Mouse (Mus musculus) R1 (cell line): ENCODE measurements around the gene Ppox.
"Not testable (repeated sequence)": the region's sequence is repeated elsewhere in the genome, so short reads cannot be mapped to it uniquely, and the experiment has no call there.

Experiments
- DNase-seq: peaks from one replicate; pipeline ENCODE4 v3.0.0-alpha.2; 2018; ENCODE audit warnings: low read depth, low spot score

Gene Ppox

DNA sequence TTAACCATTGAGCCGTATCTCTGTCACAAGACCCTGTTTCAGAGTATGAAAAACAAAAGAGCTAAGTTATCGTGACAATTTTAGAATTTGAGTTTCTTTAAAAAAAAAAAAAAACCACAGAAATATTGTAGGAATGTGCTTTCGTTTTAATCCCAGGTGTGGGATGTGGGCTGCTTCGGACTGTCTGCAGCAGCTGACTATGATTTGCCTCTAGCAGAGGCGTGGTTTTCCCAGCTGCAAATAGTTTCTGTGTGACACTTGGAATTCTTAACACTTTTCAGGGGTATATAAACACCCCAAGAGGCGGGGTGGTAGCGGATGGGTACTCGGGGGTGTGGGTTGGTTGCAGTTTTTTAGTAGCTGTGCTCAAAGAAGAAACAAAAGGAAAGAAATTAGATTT, 35.6 kb downstream of the Ppox start:
- DNase-seq = no peak

GRCm38 (mm10) chr1:171241952-171242351, 39.0 kb downstream of the Ppox start:
- not testable (repeated sequence) for DNase-seq

GRCm38 (mm10) chr1:171240911-171241310, 40.1 kb downstream of the Ppox start:
- DNase-seq = no peak

- DNase-seq = no peak
Observed at GRCm38 (mm10) chr1:171239992-171240744, 40.8 kb downstream of the Ppox start.

DNA sequence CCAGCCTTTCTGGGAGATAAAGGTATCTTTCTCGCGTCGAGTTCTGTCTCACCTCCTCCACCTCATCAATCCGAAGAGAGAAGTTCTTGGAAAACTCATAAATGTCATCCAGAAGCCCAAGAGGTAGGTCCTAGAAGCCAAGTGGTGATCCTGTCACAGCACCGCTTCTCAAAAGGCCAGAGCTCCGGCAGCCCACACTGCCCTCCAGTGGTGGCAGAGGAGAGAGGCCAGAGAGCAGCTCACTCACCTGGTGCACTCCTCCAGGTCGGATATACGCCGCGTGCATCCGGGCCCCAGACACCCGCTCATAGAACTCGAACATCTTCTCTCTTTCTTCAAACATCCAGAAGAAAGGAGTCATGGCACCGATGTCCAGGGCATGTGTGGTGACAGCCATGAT, 42.5 kb downstream of the Ppox start:
- peak; percentile 84 for DNase-seq

DNA sequence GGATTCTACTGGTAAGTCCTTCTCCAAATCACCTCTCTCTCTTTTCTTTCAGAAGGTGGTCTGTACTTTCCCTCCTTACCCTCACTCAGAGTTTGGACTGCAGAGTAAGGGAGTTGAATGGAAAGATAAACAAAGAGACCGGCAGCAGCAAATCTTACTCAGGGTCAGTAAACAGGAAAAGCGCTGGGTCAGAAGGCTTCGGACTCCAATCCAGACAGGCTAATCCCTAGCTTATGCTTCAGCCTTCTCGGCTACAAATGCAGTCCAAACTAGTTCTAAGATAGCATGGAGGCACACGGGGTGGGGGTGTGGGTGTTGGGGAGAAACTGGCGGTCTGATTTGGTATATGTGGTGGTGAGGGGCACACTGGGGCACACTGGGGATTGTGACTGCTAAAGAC, 43.5 kb downstream of the Ppox start:
- DNase-seq = no peak

- DNase-seq = no peak
Observed at GRCm38 (mm10) chr1:171235791-171236190, 45.2 kb downstream of the Ppox start.

- DNase-seq = no peak
Observed at GRCm38 (mm10) chr1:171234538-171234937, 46.4 kb downstream of the Ppox start.

DNA sequence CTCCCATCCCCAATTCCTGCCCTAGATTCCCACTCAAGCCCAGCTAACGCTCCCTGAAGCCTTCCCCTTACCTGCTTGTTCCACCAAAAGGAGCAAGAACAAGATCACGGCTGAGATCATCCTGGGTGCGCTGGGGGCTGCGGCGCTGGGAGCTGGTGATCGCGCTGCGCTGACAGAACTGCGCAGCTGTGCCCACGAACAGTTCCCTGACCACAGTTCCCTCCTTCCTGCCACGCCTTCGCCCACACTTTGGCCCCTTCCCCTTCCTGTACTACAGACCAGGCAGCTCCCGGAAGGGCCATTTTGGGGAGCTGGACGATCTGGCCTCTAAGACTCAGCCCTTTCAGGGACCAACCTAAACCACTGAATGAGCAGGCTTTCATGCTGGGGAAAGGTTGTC, 46.9 kb downstream of the Ppox start, which contains the start of gene Fcer1g:
Gene Fcer1g (minus strand): TSS at position 240 of the 400 bp plus-strand sequence.
- DNase-seq = no peak

DNA sequence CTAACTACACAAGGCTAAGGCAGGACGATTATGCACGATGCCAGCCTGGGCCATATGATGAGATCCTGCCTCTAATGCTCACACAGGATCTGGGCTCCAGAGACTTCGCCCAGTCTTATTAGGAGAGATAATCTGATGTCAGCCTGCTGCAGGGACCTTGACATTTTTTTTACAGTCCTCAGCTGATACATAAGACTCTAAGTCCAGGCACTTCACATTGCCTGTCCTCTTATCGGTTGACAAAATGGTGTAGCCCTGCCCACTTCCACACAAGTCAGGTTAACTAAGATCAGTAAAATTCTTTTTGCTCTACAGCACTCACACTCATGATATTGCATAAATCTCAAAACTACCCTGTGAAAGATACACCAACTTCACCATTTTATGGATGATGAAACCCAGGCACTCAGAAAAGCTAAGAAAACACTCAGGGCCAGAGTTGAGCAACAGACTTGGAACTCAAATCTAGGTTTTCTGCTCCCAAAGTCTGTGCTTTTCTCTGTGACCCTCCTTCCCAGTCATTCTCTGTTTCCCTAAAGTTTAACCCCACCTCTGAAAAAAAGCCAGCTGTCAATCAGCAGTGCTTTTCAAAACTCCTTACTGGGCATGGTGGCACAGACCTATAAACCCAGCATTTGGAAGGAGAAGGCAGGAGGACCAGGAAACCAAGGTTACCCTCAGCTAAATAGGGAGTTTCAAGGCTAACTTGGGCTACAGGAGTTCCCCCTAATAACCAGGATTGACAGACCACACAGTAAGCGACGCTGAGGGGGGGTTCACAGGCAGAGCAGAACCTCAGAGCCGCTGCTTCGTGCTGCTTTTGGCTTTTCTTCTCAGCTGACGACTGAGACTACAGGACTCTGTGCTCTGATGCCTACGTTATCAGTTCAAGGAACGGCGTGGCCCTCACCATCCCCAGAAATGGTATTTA, 47.9 kb downstream of the Ppox start:
- DNase-seq = no peak

- no peak for DNase-seq
Observed at GRCm38 (mm10) chr1:171232348-171232747, 48.6 kb downstream of the Ppox start.

- no peak for DNase-seq
Observed at GRCm38 (mm10) chr1:171231844-171232243, 49.1 kb downstream of the Ppox start.

DNA sequence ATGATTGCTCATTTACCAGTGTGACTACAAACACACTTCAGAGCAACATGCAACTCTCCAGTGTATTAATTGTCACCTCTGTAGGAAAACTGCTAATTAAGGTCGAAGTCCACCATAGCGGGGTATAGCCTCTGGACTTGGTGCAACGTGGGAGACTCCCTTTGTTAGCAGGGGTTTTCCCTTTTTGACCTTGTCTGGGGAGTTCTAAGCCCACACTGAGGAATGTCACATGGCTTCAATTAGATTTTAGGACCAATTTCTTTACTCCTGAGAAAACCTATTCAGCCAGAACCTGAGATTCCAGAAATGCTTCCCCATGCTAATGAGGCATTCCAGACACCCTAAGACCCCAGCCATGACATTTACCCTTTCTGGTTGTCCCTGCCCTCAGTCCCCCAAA, 50.8 kb downstream of the Ppox start:
- DNase-seq = peak; percentile 49

- DNase-seq = no peak
Observed at GRCm38 (mm10) chr1:171229750-171230149, 51.2 kb downstream of the Ppox start.

DNA sequence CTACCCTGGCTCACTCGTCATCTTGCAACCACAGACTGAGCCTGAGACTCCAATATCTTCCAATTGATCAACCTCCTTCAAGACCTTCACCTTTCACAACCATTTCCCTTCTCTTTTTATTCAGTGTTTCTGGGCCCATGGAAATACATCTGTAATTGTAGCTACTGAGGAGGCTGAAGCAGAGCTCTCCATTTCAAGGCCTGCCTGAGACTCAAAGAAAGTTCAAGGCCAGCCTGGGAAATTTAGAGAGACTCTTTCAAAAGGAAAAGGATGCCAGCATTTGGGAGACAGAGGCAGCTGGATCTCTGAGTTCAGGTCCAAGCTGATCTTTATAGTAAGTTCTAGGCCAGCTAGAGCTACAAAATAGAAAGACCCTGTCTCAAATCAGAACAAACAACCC, 53.1 kb downstream of the Ppox start:
- DNase-seq = no peak

DNA sequence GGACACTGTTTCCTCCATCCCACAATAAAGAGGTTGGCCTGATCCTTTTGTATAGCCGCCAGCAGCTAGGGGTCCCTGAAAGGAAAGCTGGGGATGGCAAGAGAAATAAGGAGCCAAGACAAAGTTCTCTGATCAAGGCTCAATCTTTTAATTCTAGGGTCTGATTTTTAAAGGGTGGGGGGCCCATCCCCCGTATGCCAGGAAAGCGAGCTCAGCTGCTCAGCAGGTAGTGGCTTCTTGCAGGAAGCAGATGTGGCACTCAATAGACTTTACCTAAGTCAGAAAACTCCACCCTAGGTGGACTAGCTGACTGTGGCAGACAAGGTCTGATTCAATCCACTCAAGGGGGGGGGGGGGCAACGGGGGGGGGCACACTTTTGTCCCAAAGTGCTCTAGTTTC, 54.2 kb downstream of the Ppox start:
- no peak for DNase-seq
